ENCODE assay signal across 8 mouse cellular contexts in the genomic region with DNA sequence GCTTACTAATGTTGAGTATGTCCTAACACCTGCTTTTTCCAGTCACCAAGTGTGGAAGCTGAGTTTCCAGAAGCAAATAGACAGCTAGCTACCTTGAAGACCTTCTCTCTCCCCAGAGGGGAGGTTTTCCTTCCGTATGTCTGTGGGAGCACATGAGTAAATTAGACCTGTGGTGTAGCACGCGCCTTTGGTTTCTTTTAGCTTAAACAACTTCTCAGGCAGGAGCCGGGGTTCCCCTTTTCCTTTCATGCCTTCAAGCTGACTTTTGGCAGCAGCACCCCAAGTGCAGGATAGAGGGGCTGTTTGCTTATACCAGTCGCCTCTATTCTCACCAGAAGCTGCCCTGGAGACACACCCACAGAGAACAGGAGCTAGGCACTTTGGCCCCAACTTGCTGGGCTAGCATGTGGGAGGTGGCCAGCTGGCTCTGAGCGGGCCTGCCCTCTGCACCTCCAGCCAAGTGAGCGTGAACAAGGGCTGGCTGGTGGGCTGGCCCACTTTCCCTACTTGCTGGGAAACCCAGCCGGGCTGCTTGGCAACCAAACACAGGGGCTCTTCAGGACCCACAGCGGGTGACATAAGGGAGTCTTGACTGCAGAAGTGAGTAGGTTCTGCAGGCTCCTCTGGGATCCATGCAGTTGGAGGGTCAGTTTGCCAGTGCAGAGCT.
DNase-seq lines count a peak whose midpoint lies in the region; ATAC-seq and TF ChIP-seq lines count a peak whose summit lies in the region.

No protein-coding gene starts in this region.

- no peaks in the 10 kb centered on the region for H3K9me3 ChIP-seq in intestine, embryonic 15.5 days
- no peaks in the 10 kb centered on the region for H3K9me3 ChIP-seq in stomach, embryonic 15.5 days

- peaks cover 8% of the 10 kb centered on the region for H3K4me1 ChIP-seq in intestine, embryonic 15.5 days (replicated peaks)
- H3K4me1 ChIP-seq in stomach, embryonic 15.5 days: 0 out of 2 replicates have a peak, but pooled peaks cover 6% of the 10 kb centered on the region

- ATAC-seq in intestine, embryonic 15.5 days: peak; percentile 84
- peak; percentile 31; the same call in 1 of the 2 replicates for ATAC-seq in stomach, embryonic 15.5 days (ENCODE audit: insufficient read depth, low FRiP score, low read depth)
- no peak for ATAC-seq in erythroid progenitor cell, adult 5-6 weeks (replicated peaks; ENCODE audit: low FRiP score, poor library complexity, severe bottlenecking)

- H3K27ac ChIP-seq in intestine, embryonic 15.5 days: no peak overlapping the region
- no peak overlapping the region for H3K27ac ChIP-seq in stomach, embryonic 15.5 days

- no peak overlapping the region for H3K9ac ChIP-seq in intestine, embryonic 15.5 days
- no peak overlapping the region for H3K9ac ChIP-seq in stomach, embryonic 15.5 days

- WGBS in intestine, embryonic 15.5 days: 65% methylated on average over 9 of the region's 9 CpGs
- 59% methylated on average over 9 of the region's 9 CpGs for WGBS in stomach, embryonic 15.5 days

- no peaks in the 10 kb centered on the region for H3K27me3 ChIP-seq in intestine, embryonic 15.5 days (replicated peaks)
- H3K27me3 ChIP-seq in stomach, embryonic 15.5 days (replicated peaks): no peaks in the 10 kb centered on the region

- peak; percentile 59 for DNase-seq in brain, embryonic 14.5 days (ENCODE audit: low read depth)
- DNase-seq in cerebellum, postnatal 36 days: peak; percentile 12 to 32
- peak; percentile 34 to 35 for DNase-seq in layer of hippocampus, postnatal 25 days (ENCODE audit: extremely low spot score in 1 of 2, low spot score in 1 of 2)
- DNase-seq in lung, postnatal 25 days (ENCODE audit: low spot score): peak; percentile 18
- no peak for DNase-seq in thymus, postnatal 36 days

- no peaks in the 10 kb centered on the region for H3K36me3 ChIP-seq in intestine, embryonic 15.5 days
- 0 out of 2 replicates have a peak, but pooled peaks cover 3% of the 10 kb centered on the region for H3K36me3 ChIP-seq in stomach, embryonic 15.5 days

- no peak overlapping the region for H3K4me3 ChIP-seq in intestine, embryonic 15.5 days (replicated peaks)
- H3K4me3 ChIP-seq in stomach, embryonic 15.5 days (replicated peaks): no peak overlapping the region

- H3K4me2 ChIP-seq in intestine, embryonic 15.5 days (replicated peaks): no peak overlapping the region
- H3K4me2 ChIP-seq in stomach, embryonic 15.5 days: no peak overlapping the region

- no peak for TF ChIP-seq POLR2A in brain, embryonic 14.5 days (IDR thresholded peaks at IDR 0.05; ENCODE audit: borderline replicate concordance, extremely low read depth, insufficient read depth, insufficient read length, poor library complexity, severe bottlenecking)

- no peak for TF ChIP-seq CTCF in brain, embryonic 14.5 days (IDR thresholded peaks at IDR 0.05; ENCODE audit: borderline replicate concordance, extremely low read depth, insufficient read depth, insufficient read length)

Comparison
In these comparisons a context has a peak if more than half of its experiments do, and no peak if none do; other contexts are left out.
1. DNase-seq: peak in brain, embryonic 14.5 days (single experiment), cerebellum, postnatal 36 days (2 of 2), layer of hippocampus, postnatal 25 days (2 of 2) and lung, postnatal 25 days (single experiment); none in thymus, postnatal 36 days (0 of 2).